Mouse (Mus musculus) stomach, postnatal 0 days (tissue): ENCODE data around the gene Fem1b.

Experiments
- CTCF ChIP-seq: IDR thresholded peaks from 2 replicates; pipeline ENCODE4 v1.5.1; 2016; ENCODE audit warnings: antibody characterized with exemption, low read depth, mild to moderate bottlenecking, moderate library complexity
- EP300 ChIP-seq: optimal IDR thresholded peaks from 2 replicates; pipeline ENCODE3; 2016; ENCODE audit warnings: antibody characterized with exemption

- TF ChIP-seq CTCF (no peak), EP300 (no peak)
Observed at GRCm38 (mm10) chr9:62844461-62844860, 32.7 kb upstream of the Fem1b start.
